Mouse (Mus musculus) olfactory bulb, adult 2 months (tissue): ENCODE measurements around the gene Phykpl. TPM values are rescaled to one million over a fixed set of nuclear protein-coding genes. Genes with fewer than 3 reads are reported as not detected.

Experiments
- H3K27ac ChIP-seq: fragments of 200-500 bp; 2 replicates; pipeline ENCODE4 v1.5.1; 2012; ENCODE audit warnings: low read depth, low read length; ENCODE audit not compliant: insufficient read depth
- H3K4me1 ChIP-seq: fragments of 200-500 bp; 2 replicates; pipeline ENCODE4 v1.6.1; 2012; ENCODE audit warnings: low read length; ENCODE audit not compliant: control insufficient read depth, insufficient read depth
- H3K4me3 ChIP-seq: fragments of 200-500 bp; 2 replicates; pipeline ENCODE4 v1.5.1; 2012; ENCODE audit warnings: mild to moderate bottlenecking, low read depth, low read length, moderate library complexity; ENCODE audit not compliant: insufficient read depth
- CTCF ChIP-seq: fragments of 200-500 bp; IDR thresholded peaks from 2 replicates; pipeline ENCODE4 v1.5.1; 2012; ENCODE audit warnings: low read depth, mild to moderate bottlenecking, low read length, moderate library complexity; ENCODE audit not compliant: insufficient read depth
- POLR2A ChIP-seq: fragments of 200-500 bp; IDR thresholded peaks from 2 replicates; pipeline ENCODE4 v1.6.1; 2012; ENCODE audit warnings: mild to moderate bottlenecking, low read depth, low read length, moderate library complexity; ENCODE audit not compliant: insufficient read depth
- WGBS: fragments of 180-500 bp; shearing (Covaris S2); methylation state at CpG from one replicate; pipeline ENCODE4 v1.1.7; 2018; 5-methylcytosine and 5-hydroxymethylcytosine counted together
- polyA plus RNA-seq: library from polyadenylated mRNA; stranded (reverse); fragments of >200 nt; gene quantifications from 2 replicates; pipeline ENCODE4 v1.2.4, GENCODE M21; 2012; ENCODE audit warnings: low replicate concordance; ENCODE audit not compliant: missing spikeins, insufficient read depth, insufficient read length

The Phykpl gene
- not detected in 2 replicates for polyA plus RNA-seq

DNA sequence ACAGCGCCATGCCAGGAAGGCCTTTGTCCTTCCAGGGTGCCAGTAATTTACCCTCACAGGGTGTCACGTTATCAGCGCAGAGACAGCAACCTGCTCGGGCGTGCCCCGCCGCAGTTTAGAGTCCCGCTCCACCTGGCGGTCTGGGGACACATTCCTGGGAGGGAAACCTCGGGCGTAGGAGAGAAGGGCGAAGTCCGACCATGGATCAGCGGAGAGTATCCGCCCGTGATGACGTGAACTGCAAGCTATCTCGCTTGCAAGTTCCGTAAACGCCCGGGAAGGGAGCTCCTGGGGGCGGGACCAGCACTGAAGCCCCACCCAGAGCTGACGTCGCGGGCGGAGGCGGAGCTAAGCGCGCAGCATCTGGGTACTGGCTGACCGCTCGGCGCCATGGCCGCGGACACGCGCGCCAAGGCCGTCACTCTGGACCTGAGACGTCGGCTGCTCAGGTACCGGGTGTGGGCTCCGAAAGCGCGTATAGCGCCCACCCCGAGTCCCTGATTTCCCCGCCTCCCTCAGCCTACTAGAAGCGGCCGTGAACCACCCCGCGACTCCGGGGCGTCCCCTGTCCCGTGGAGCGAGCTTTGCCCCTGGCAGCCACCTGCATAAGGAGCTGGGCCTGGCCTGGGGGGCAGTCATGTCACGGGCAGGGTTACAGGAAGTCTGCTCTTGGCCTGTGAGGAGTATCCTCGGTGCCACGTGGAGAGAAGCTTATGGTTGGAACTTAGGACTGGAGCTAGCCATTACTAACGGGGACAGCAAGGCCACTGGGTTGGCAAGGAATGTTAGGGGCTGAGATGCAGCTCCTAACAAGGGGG, at the start of gene Phykpl:
TSS of gene Phykpl (plus strand) at position 327 of the 818 bp plus-strand sequence.
- WGBS, result under 1% methylated on average over 59 of the region's 59 CpGs
- TF ChIP-seq CTCF, result no peak
- peak; percentile 67 for TF ChIP-seq POLR2A
- peak within 1 kb of the TSS; percentile 55 for H3K4me3 ChIP-seq
- peak within 1 kb of the TSS; percentile 80 for H3K27ac ChIP-seq
- H3K4me1 ChIP-seq, result peaks cover 12% of the 10 kb centered on the region

DNA sequence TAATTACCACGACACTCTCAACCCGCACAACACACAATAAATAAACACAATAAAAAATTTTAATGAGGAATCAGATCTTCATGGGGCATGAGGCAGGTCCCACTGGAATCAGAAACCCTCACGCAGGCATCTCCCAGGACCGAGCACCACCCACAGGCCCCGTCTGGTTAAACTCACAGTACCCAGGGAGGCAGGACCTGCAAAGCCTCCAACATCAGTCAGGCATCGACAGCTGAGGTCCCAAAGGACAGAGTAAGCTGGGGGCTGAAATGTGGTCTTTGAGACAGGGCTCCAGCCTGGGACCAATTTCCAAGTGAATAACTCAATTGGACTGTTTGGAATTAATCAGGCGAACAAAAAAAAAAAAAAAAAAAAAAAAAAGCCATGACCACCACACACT, 46.2 kb upstream of the Phykpl start:
- no peak for TF ChIP-seq CTCF
- TF ChIP-seq POLR2A, result no peak
- WGBS, result 67% methylated on average over 7 of the region's 7 CpGs

DNA sequence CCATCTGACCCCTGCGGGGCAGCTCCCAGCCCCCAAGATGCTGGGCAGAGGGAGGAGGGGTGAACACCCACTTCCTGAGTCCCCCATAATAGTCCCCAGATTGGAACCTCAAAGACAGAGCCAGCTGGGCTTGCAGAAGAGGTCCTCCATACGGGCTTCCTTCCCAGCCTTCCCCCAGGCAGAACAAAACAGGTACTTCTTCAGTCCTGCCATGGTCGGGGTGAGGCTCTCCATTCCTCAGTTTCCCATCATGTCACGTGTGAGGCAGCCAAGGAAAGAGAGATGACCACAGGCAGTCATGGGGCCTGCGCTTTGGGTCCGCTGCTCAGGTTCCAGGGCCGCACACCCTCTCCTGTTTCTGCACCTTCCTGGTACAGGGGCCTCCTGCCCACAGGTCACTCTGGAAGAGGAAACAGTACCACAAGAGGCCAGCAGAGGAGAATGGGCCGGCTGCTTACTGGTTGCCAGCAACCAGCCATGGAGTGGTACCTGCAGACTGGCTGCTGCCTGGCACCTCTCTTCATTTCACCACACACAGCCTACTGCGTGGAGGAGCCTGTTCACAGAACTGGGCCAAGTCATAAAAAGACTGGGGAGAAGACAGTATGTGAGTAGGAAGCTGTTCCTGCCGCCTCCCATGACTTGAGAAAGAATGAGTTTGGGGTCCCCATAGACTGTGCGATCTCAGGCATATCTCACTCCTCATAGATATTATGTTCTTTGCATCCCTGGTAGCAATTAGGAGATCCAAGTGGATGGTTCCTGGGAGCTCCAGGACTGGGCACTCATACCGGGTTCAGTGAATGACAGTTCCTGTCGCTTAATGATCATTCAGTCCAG, 45.4 kb upstream of the Phykpl start:
- TF ChIP-seq CTCF (no peak), POLR2A (no peak)
- WGBS, result 56% methylated on average over 13 of the region's 13 CpGs
- H3K27ac ChIP-seq, result no peak overlapping the region
- peaks cover 11% of the 10 kb centered on the region for H3K4me1 ChIP-seq
- H3K4me3 ChIP-seq, result no peak overlapping the region

More for the DNA sequence above, 46.2 kb upstream of the Phykpl start:
- no peak overlapping the region for H3K27ac ChIP-seq
- H3K4me3 ChIP-seq, result no peak overlapping the region
- H3K4me1 ChIP-seq, result peaks cover 9% of the 10 kb centered on the region

GRCm38 (mm10) chr11:51539759-51540282, 44.7 kb upstream of the Phykpl start:
- whole genome bisulfite sequencing, result 12% methylated on average over 10 of the region's 10 CpGs
- TF ChIP-seq POLR2A (no peak), CTCF (peak; percentile 72)
- Histone ChIP-seq H3K27ac (no peak overlapping the region), H3K4me1 (peaks cover 11% of the 10 kb centered on the region), H3K4me3 (no peak overlapping the region)

DNA sequence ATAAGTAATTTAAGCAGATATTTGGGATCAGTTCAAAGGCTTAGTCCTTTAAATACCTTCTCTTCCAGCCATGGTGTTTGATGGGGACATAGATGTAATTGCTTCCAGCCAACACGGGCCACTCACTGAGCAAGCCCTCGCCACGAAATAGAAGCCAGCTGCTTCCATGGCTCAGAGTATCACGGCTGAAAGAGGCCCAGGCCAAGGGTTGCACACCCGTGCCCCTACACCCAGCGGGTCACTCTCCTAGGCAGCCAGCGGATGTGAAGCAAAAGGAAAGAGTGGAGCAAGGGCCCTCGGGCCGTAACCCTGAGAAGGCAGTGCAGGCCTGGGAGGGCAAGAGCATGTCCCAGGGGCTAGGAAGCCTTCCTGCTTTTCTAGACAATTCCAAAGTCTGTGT, 42.1 kb upstream of the Phykpl start:
- H3K27ac ChIP-seq, result no peak overlapping the region
- H3K4me3 ChIP-seq, result no peak overlapping the region
- TF ChIP-seq POLR2A (no peak), CTCF (no peak)
- 79% methylated on average over 9 of the region's 9 CpGs for WGBS
- H3K4me1 ChIP-seq, result peaks cover 11% of the 10 kb centered on the region

DNA sequence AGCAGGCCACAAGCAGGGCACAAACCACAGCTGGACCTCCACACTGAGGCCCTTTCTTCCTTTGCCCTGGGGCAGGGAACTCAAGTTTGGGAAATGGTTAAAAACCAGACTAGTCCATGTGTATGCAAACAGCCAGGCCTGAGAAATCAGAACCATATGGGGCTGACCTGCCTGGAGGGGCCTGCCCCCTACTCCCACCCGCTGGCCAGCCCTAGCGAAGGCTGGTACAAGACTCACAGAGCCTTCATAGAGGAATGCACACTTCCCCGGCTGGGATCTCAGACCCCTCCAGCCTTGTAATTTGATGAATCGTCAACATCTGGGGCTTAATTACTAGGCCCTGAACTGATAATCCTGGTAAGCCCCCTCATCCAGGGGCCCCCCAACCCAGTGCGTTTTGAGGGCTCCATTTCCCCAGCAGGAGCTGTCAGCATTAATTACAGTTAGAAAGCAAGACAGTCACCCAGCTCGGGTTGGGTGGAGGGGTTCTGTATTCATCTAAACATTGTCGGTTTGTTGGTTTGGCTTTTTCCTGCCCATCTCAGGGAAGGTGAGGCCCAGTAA, 41.0 kb upstream of the Phykpl start:
- WGBS, result 41% methylated on average over 7 of the region's 7 CpGs
- peaks cover 11% of the 10 kb centered on the region for H3K4me1 ChIP-seq
- H3K4me3 ChIP-seq, result no peak overlapping the region
- no peak overlapping the region for H3K27ac ChIP-seq
- TF ChIP-seq CTCF, result no peak
- TF ChIP-seq POLR2A, result no peak

DNA sequence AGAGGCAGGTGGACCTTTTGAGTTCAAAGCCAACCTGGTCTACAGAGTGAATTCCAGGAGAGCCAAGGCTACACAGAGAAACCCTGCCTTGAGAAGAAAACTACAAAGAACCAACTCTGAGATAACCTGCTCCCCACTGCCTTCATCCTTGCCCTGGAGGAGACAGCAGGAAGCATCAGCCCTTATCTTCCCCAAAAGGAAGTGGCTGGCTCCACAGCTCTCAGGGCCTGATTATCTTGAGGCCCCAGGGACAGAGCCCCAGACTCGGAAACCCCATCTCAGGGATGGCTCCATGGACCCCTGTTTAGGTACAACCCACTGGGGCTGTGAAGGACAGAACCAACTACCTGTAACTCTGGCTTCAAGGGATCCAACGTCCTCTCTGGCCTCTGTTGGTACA, 40.1 kb upstream of the Phykpl start:
- WGBS, result 82% methylated on average over 2 of the region's 2 CpGs
- Histone ChIP-seq H3K4me3 (no peak overlapping the region), H3K27ac (no peak overlapping the region), H3K4me1 (peaks cover 7% of the 10 kb centered on the region)
- TF ChIP-seq CTCF (no peak), POLR2A (no peak)

DNA sequence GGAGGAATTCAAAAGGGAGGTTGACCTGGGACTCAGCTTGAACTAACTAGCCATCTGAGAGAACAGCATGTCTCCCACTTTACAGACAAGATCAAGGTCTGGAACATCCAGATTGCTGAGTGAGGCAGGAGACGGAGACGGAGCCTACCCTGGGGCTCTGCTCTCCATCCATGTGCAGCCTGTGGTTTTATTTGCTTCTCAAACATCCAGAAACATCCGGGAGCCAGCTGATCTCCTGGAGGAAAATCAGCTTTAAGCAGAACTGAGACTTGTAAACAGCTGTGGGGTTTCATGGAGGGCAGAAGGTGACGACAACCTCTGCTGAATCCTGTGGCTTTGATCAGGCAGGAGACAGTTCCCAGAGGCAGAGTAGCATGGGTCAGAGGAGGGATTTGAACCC, 38.7 kb upstream of the Phykpl start:
- no peak for TF ChIP-seq POLR2A
- TF ChIP-seq CTCF, result no peak
- no peak overlapping the region for H3K4me3 ChIP-seq
- peaks cover 7% of the 10 kb centered on the region for H3K4me1 ChIP-seq
- WGBS, result 78% methylated on average over 4 of the region's 4 CpGs
- H3K27ac ChIP-seq, result no peak overlapping the region
